Mouse (Mus musculus) cerebellum, postnatal 14 days (tissue): Measurements from ENCODE around the gene 1700042G07Rik.

ENCODE experiments used
- DNase-seq, 2 experiments: peaks; one replicate each; pipeline ENCODE4 v3.0.0; 2021; ENCODE audit warnings: mixed read lengths in 2 of 2

1700042G07Rik gene

GRCm38 (mm10) chr4:116164759-116165554, 8.2 kb upstream of the 1700042G07Rik start:
- no peak for DNase-seq

GRCm38 (mm10) chr4:116165708-116166407, 7.3 kb upstream of the 1700042G07Rik start:
- DNase-seq, result no peak

- DNase-seq, result peak; percentile 60
These were observed 5.8 kb upstream of the 1700042G07Rik start, which contains the start of gene Tspan1 for GRCm38 (mm10) chr4:116167404-116167803. Gene Tspan1 (minus strand): TSS chr4:116167601.

- peak; percentile 92 to 96 for DNase-seq
These were observed 4.4 kb upstream of the 1700042G07Rik start for GRCm38 (mm10) chr4:116168617-116169352.

- no peak for DNase-seq
These were observed 3.9 kb upstream of the 1700042G07Rik start for GRCm38 (mm10) chr4:116169353-116169672.

- DNase-seq, result peak; percentile 40 to 49
These were observed 580 bp downstream of the 1700042G07Rik start for GRCm38 (mm10) chr4:116173752-116174151.

- DNase-seq, result peak; percentile 50 to 65
These were observed 1.4 kb downstream of the 1700042G07Rik start for GRCm38 (mm10) chr4:116174466-116175116.

GRCm38 (mm10) chr4:116175136-116175535, 2.0 kb downstream of the 1700042G07Rik start:
- DNase-seq, result peak in 1 of 2 experiments; percentile 46

- peak; percentile 78 to 81 for DNase-seq
These were observed 2.8 kb downstream of the 1700042G07Rik start for GRCm38 (mm10) chr4:116175711-116176542.

- DNase-seq, result peak; percentile 99
These were observed 3.4 kb downstream of the 1700042G07Rik start for GRCm38 (mm10) chr4:116176543-116176988.

- DNase-seq, result peak; percentile 75 to 78
These were observed 4.0 kb downstream of the 1700042G07Rik start for GRCm38 (mm10) chr4:116177140-116177539.

- no peak for DNase-seq
These were observed 8.9 kb downstream of the 1700042G07Rik start for GRCm38 (mm10) chr4:116182079-116182478.

GRCm38 (mm10) chr4:116182745-116183144, 9.6 kb downstream of the 1700042G07Rik start:
- DNase-seq, result peak; percentile 77 to 84

GRCm38 (mm10) chr4:116185083-116185482, 11.9 kb downstream of the 1700042G07Rik start:
- DNase-seq, result no peak

GRCm38 (mm10) chr4:116192286-116192835, 19.2 kb downstream of the 1700042G07Rik start:
- no peak for DNase-seq

GRCm38 (mm10) chr4:116193583-116194383, 20.6 kb downstream of the 1700042G07Rik start:
- no peak for DNase-seq

- DNase-seq, result peak; percentile 40 to 63
These were observed 25.2 kb downstream of the 1700042G07Rik start for GRCm38 (mm10) chr4:116198422-116198821.

- no peak for DNase-seq
These were observed 31.2 kb downstream of the 1700042G07Rik start for GRCm38 (mm10) chr4:116204422-116204821.

GRCm38 (mm10) chr4:116206531-116206930, 33.4 kb downstream of the 1700042G07Rik start:
- no peak for DNase-seq

GRCm38 (mm10) chr4:116208891-116209290, 35.7 kb downstream of the 1700042G07Rik start:
- DNase-seq, result no peak
